Mouse (Mus musculus): Measurements from ENCODE around the gene Aym1. TPM values are rescaled to one million over a fixed set of nuclear protein-coding genes. Genes with fewer than 3 reads are reported as not detected.
"Not testable (repeated sequence)": the region's sequence is repeated elsewhere in the genome, so short reads cannot be mapped to it uniquely, and the experiment has no call there.

Aym1 gene
- polyA plus RNA-seq, 1 experiment from 2014 or later = not detected

- H3K4me2 ChIP-seq = peak overlapping the region; percentile 30
Observed at GRCm38 (mm10) chr5:113335732-113336131, 21.4 kb upstream of the Aym1 start.

GRCm38 (mm10) chr5:113336281-113336680 is 20.8 kb upstream of the Aym1 start:
- no peaks in the 10 kb centered on the region for H3K9me3 ChIP-seq
- H3K4me3 ChIP-seq = no peak overlapping the region
- 29% methylated on average over 9 of the region's 9 CpGs for WGBS
- peaks cover 57% of the 10 kb centered on the region for H3K27me3 ChIP-seq
- no peaks in the 10 kb centered on the region for H3K36me3 ChIP-seq
- ATAC-seq (ENCODE audit: low FRiP score, low read depth) = no peak
- H3K4me2 ChIP-seq = peak overlapping the region; percentile 30; the same call in 1 of the 2 replicates
- no peak overlapping the region for H3K9ac ChIP-seq
- H3K4me1 ChIP-seq (replicated peaks) = peaks cover 14% of the 10 kb centered on the region
- no peak overlapping the region for H3K27ac ChIP-seq (replicated peaks)

More at GRCm38 (mm10) chr5:113335732-113336131, 21.4 kb upstream of the Aym1 start:
- ATAC-seq (ENCODE audit: low FRiP score, low read depth) = no peak
- H3K9ac ChIP-seq = no peak overlapping the region
- 0 out of 2 replicates have a peak overlapping the region, but pooled peaks have one; percentile 2 for H3K4me3 ChIP-seq
- under 1% methylated on average over 17 of the region's 17 CpGs for WGBS
- H3K4me1 ChIP-seq (replicated peaks) = peaks cover 14% of the 10 kb centered on the region
- no peak overlapping the region for H3K27ac ChIP-seq (replicated peaks)
- no peaks in the 10 kb centered on the region for H3K9me3 ChIP-seq
- no peaks in the 10 kb centered on the region for H3K36me3 ChIP-seq
- peaks cover 57% of the 10 kb centered on the region for H3K27me3 ChIP-seq

- Histone ChIP-seq H3K4me3 (no peak overlapping the region), H3K36me3 (no peaks in the 10 kb centered on the region), H3K4me1 (replicated peaks) (peaks cover 20% of the 10 kb centered on the region), H3K27ac (replicated peaks) (no peak overlapping the region), H3K9ac (no peak overlapping the region), H3K27me3 (peaks cover 54% of the 10 kb centered on the region), H3K4me2 (peak overlapping the region; percentile 3; the same call in 1 of the 2 replicates), H3K9me3 (no peaks in the 10 kb centered on the region)
- ATAC-seq (ENCODE audit: low FRiP score, low read depth) = no peak
- WGBS = 30% methylated on average over 16 of the region's 16 CpGs
Observed at GRCm38 (mm10) chr5:113344635-113345386, 12.3 kb upstream of the Aym1 start.

GRCm38 (mm10) chr5:113345781-113346180 is 11.3 kb upstream of the Aym1 start:
- Histone ChIP-seq H3K36me3 (no peaks in the 10 kb centered on the region), H3K27me3 (peaks cover 54% of the 10 kb centered on the region), H3K27ac (replicated peaks) (no peak overlapping the region)

GRCm38 (mm10) chr5:113346651-113347050 is 10.4 kb upstream of the Aym1 start:
- Histone ChIP-seq H3K27me3 (peaks cover 53% of the 10 kb centered on the region), H3K4me1 (replicated peaks) (peaks cover 27% of the 10 kb centered on the region)
- 50% methylated on average over 6 of the region's 6 CpGs for WGBS

More at GRCm38 (mm10) chr5:113345781-113346180, 11.3 kb upstream of the Aym1 start:
- 0 out of 2 replicates have a peak overlapping the region, but pooled peaks have one; percentile 3 for H3K4me2 ChIP-seq
- no peak overlapping the region for H3K4me3 ChIP-seq
- WGBS = 6% methylated on average over 11 of the region's 11 CpGs
- no peak overlapping the region for H3K9ac ChIP-seq
- no peak for ATAC-seq (ENCODE audit: low FRiP score, low read depth)
- H3K4me1 ChIP-seq (replicated peaks) = peaks cover 25% of the 10 kb centered on the region
- H3K9me3 ChIP-seq = no peaks in the 10 kb centered on the region

GRCm38 (mm10) chr5:113347593-113347992 is 9.5 kb upstream of the Aym1 start:
- Histone ChIP-seq H3K4me1 (replicated peaks) (peaks cover 34% of the 10 kb centered on the region), H3K27me3 (peaks cover 52% of the 10 kb centered on the region)

More at GRCm38 (mm10) chr5:113346651-113347050, 10.4 kb upstream of the Aym1 start:
- H3K9me3 ChIP-seq; H3K9ac ChIP-seq; H3K27ac ChIP-seq (replicated peaks); H3K4me3 ChIP-seq; H3K36me3 ChIP-seq; ATAC-seq (ENCODE audit: low FRiP score, low read depth); H3K4me2 ChIP-seq: not testable (repeated sequence)

GRCm38 (mm10) chr5:113348597-113348996 is 8.5 kb upstream of the Aym1 start:
- Histone ChIP-seq H3K36me3 (no peaks in the 10 kb centered on the region), H3K27ac (replicated peaks) (no peak overlapping the region), H3K4me3 (no peak overlapping the region), H3K4me2 (no peak overlapping the region), H3K9ac (no peak overlapping the region), H3K4me1 (replicated peaks) (peaks cover 34% of the 10 kb centered on the region), H3K9me3 (no peaks in the 10 kb centered on the region), H3K27me3 (peaks cover 60% of the 10 kb centered on the region)
- 12% methylated on average over 13 of the region's 13 CpGs for WGBS
- ATAC-seq (ENCODE audit: low FRiP score, low read depth) = no peak

More at GRCm38 (mm10) chr5:113347593-113347992, 9.5 kb upstream of the Aym1 start:
- 24% methylated on average over 11 of the region's 12 CpGs for WGBS
- Histone ChIP-seq H3K27ac (replicated peaks) (no peak overlapping the region), H3K9me3 (no peaks in the 10 kb centered on the region), H3K4me2 (no peak overlapping the region), H3K4me3 (no peak overlapping the region), H3K9ac (no peak overlapping the region), H3K36me3 (no peaks in the 10 kb centered on the region)
- ATAC-seq (ENCODE audit: low FRiP score, low read depth) = no peak

- H3K27me3 ChIP-seq = peaks cover 54% of the 10 kb centered on the region
- peaks cover 38% of the 10 kb centered on the region for H3K4me1 ChIP-seq (replicated peaks)
- no peaks in the 10 kb centered on the region for H3K36me3 ChIP-seq
- no peak for ATAC-seq (ENCODE audit: low FRiP score, low read depth)
- H3K9ac ChIP-seq = no peak overlapping the region
- no peak overlapping the region for H3K4me2 ChIP-seq
- no peak overlapping the region for H3K27ac ChIP-seq (replicated peaks)
- 3% methylated on average over 7 of the region's 7 CpGs for WGBS
- H3K4me3 ChIP-seq = no peak overlapping the region
- H3K9me3 ChIP-seq = no peaks in the 10 kb centered on the region
Observed at GRCm38 (mm10) chr5:113349226-113349625, 7.9 kb upstream of the Aym1 start.

- Histone ChIP-seq H3K36me3 (no peaks in the 10 kb centered on the region), H3K9ac (no peak overlapping the region), H3K4me1 (replicated peaks) (peaks cover 39% of the 10 kb centered on the region), H3K4me3 (no peak overlapping the region), H3K27me3 (peaks cover 48% of the 10 kb centered on the region), H3K4me2 (no peak overlapping the region), H3K9me3 (no peaks in the 10 kb centered on the region), H3K27ac (replicated peaks) (no peak overlapping the region)
- WGBS = 7% methylated on average over 7 of the region's 7 CpGs
- ATAC-seq (ENCODE audit: low FRiP score, low read depth) = no peak
Observed at GRCm38 (mm10) chr5:113349810-113350209, 7.3 kb upstream of the Aym1 start.

- H3K9ac ChIP-seq = no peak overlapping the region
- ATAC-seq (ENCODE audit: low FRiP score, low read depth) = peak; percentile 68
- no peak overlapping the region for H3K4me3 ChIP-seq
- H3K4me2 ChIP-seq = 0 out of 2 replicates have a peak overlapping the region, but pooled peaks have one; percentile 5
- H3K36me3 ChIP-seq = no peaks in the 10 kb centered on the region
- H3K27ac ChIP-seq (replicated peaks) = no peak overlapping the region
- no peaks in the 10 kb centered on the region for H3K9me3 ChIP-seq
- 40% methylated on average over 3 of the region's 3 CpGs for WGBS
- H3K4me1 ChIP-seq (replicated peaks) = peaks cover 42% of the 10 kb centered on the region
- H3K27me3 ChIP-seq = peaks cover 33% of the 10 kb centered on the region
Observed at GRCm38 (mm10) chr5:113351768-113352167, 5.3 kb upstream of the Aym1 start.

- no peak overlapping the region for H3K9ac ChIP-seq
- H3K27me3 ChIP-seq = peaks cover 24% of the 10 kb centered on the region
- peaks cover 51% of the 10 kb centered on the region for H3K4me1 ChIP-seq (replicated peaks)
- no peak overlapping the region for H3K4me3 ChIP-seq
- no peaks in the 10 kb centered on the region for H3K36me3 ChIP-seq
- no peak overlapping the region for H3K4me2 ChIP-seq
- no peaks in the 10 kb centered on the region for H3K9me3 ChIP-seq
- ATAC-seq (ENCODE audit: low FRiP score, low read depth) = no peak
- 56% methylated on average over 6 of the region's 6 CpGs for WGBS
- no peak overlapping the region for H3K27ac ChIP-seq (replicated peaks)
Observed at GRCm38 (mm10) chr5:113352636-113353035, 4.5 kb upstream of the Aym1 start.

GRCm38 (mm10) chr5:113354311-113354710 is 2.8 kb upstream of the Aym1 start:
- H3K4me1 ChIP-seq (replicated peaks) = peaks cover 41% of the 10 kb centered on the region
- peaks cover 12% of the 10 kb centered on the region for H3K27me3 ChIP-seq
- peak overlapping the region; percentile 13 for H3K4me2 ChIP-seq
- no peak for ATAC-seq (ENCODE audit: low FRiP score, low read depth)
- H3K9ac ChIP-seq = no peak overlapping the region
- H3K36me3 ChIP-seq = no peaks in the 10 kb centered on the region
- H3K9me3 ChIP-seq = no peaks in the 10 kb centered on the region
- no peak overlapping the region for H3K4me3 ChIP-seq
- H3K27ac ChIP-seq (replicated peaks) = no peak overlapping the region
- 50% methylated on average over 16 of the region's 16 CpGs for WGBS
